Mouse (Mus musculus) testis, adult 2 months (tissue): ENCODE results near the gene Plcd3. TPM values are rescaled to one million over a fixed set of nuclear protein-coding genes. Genes with fewer than 3 reads are reported as not detected.

Experiments
- H3K27ac ChIP-seq: fragments of 200-500 bp; 2 replicates; pipeline ENCODE4 v1.5.1; 2012; ENCODE audit warnings: low read depth, low read length; ENCODE audit not compliant: control insufficient read depth, insufficient read depth
- H3K27me3 ChIP-seq: fragments of 200-500 bp; 2 replicates; pipeline ENCODE4 v1.6.1; 2012; ENCODE audit warnings: mild to moderate bottlenecking, low read length, moderate library complexity; ENCODE audit not compliant: control insufficient read depth, insufficient read depth
- H3K36me3 ChIP-seq: fragments of 200-500 bp; 2 replicates; pipeline ENCODE4 v1.6.1; 2012; ENCODE audit warnings: mild to moderate bottlenecking, low read length; ENCODE audit not compliant: control insufficient read depth, insufficient read depth
- H3K4me1 ChIP-seq: fragments of 200-500 bp; 2 replicates; pipeline ENCODE4 v1.6.1; 2012; ENCODE audit warnings: low read length; ENCODE audit not compliant: control insufficient read depth, insufficient read depth
- H3K4me3 ChIP-seq: fragments of 200-500 bp; 2 replicates; pipeline ENCODE4 v1.5.1; 2012; ENCODE audit warnings: low read depth, mild to moderate bottlenecking, low read length, moderate library complexity, mixed read lengths; ENCODE audit not compliant: control insufficient read depth
- CTCF ChIP-seq: fragments of 200-500 bp; IDR thresholded peaks from 2 replicates; pipeline ENCODE4 v1.5.1; 2012; ENCODE audit warnings: low read depth, mild to moderate bottlenecking, inconsistent platforms, low read length, moderate library complexity; ENCODE audit not compliant: control insufficient read depth, insufficient read depth, insufficient replicate concordance
- POLR2A ChIP-seq: fragments of 200-500 bp; IDR thresholded peaks from 2 replicates; pipeline ENCODE4 v1.6.1; 2012; ENCODE audit warnings: low read depth, mild to moderate bottlenecking, inconsistent platforms, low read length, moderate library complexity; ENCODE audit not compliant: control insufficient read depth
- polyA plus RNA-seq: library from polyadenylated mRNA; depleted of rRNA; stranded (reverse); fragments of >200 nt; gene quantifications from 2 replicates; pipeline ENCODE4 v1.2.3, GENCODE M21; 2012; rRNA removed

Plcd3 gene
- polyA plus RNA-seq, 1 experiment = 5.5 TPM

DNA sequence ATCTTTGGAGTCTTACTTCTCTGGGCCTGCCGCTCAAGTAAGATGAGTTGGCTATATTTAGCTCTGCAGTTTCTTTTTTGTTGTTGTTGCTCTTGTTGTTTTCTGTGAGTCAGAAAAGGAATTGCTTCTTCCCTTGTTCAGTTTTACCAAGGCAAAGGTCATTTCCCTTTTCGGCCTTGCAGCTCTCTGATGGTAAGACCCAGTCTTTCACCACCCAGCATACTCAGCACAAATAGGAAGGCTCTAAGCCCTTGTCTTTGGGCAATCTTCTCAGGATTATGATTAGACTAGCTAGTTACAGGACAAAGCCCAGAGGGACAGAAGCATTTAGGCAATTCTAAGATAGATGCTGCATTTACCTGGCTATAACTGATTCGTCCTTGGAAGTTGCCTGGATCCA is 74.6 kb downstream of the Plcd3 start:
- Histone ChIP-seq H3K4me1 (no peaks in the 10 kb centered on the region; the same call in 1 of the 2 replicates), H3K36me3 (peaks cover 3% of the 10 kb centered on the region; the same call in 1 of the 2 replicates), H3K4me3 (no peak overlapping the region; the same call in 1 of the 2 replicates), H3K27ac (no peak overlapping the region), H3K27me3 (no peaks in the 10 kb centered on the region)
- TF ChIP-seq CTCF = no peak
- no peak for TF ChIP-seq POLR2A

DNA sequence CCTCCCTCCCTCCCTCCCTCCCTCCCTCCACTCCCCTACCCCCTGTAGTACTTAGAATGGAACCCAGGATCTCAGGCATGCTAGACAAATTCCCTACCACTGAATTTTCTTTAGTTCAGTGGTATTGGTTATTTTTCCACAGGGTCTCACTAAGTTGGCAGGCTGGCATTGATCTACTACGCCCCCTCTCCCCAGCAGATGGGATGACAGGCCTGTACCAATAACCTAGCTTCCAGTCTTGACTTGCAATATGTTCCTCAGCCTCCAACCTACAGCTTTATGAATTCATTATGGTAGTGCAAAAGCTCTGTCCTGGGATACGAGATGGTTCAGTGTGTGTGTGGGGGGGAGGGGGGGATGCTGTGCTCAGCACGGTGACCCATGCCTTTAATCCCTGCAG is 77.5 kb downstream of the Plcd3 start:
- H3K4me1 ChIP-seq = no peaks in the 10 kb centered on the region; the same call in 1 of the 2 replicates
- no peaks in the 10 kb centered on the region for H3K27me3 ChIP-seq
- no peak overlapping the region for H3K27ac ChIP-seq
- TF ChIP-seq POLR2A = no peak
- TF ChIP-seq CTCF = no peak
- H3K36me3 ChIP-seq = peaks cover 3% of the 10 kb centered on the region; the same call in 1 of the 2 replicates
- no peak overlapping the region for H3K4me3 ChIP-seq

DNA sequence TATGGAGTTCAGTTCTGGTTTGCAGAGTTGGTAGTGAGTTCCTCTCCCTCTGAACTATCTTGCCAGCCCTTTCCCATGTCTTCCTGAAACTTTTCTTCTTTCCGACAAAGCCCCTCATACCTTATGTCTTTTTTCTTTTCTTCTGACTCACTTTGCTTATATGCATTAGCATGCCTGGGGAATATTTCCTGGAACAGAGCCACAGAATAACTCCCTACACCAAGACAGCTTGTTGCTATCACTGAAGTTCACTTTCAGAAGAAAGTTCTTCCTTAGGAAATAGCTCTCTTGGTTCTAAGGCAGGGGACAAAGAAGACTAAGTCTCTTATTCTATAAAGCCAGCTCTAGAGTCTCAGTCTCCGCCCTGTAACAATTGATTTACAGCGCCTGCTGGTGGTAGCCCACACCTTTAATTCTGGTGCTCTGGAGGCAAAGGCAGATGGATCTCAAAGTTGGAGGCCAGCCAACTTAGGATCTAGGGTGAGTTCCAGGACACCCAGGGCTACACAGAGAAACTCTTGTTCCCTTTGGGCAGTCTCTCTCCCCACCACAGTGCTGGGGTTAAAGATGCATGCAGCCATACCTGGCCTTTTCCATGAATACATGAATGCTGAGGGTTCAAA is 80.6 kb downstream of the Plcd3 start:
- no peak overlapping the region for H3K27ac ChIP-seq
- H3K36me3 ChIP-seq = peaks cover 3% of the 10 kb centered on the region; the same call in 1 of the 2 replicates
- TF ChIP-seq CTCF = no peak
- no peak for TF ChIP-seq POLR2A
- no peaks in the 10 kb centered on the region for H3K27me3 ChIP-seq
- no peak overlapping the region for H3K4me3 ChIP-seq
- H3K4me1 ChIP-seq = peaks cover 6% of the 10 kb centered on the region

Other genes with a start within 250 kb of the Plcd3 start
- gene Eftud2, start 220.7 kb downstream of the Plcd3 start, polyA plus RNA-seq = 72.5 and 83.8 TPM in 2 replicates
- 19.8 and 22.9 TPM in 2 replicates for gene Ccdc103, start 220.5 kb downstream of the Plcd3 start, polyA plus RNA-seq
- 18.7 and 19.2 TPM in 2 replicates for gene Fam187a, start 216.5 kb downstream of the Plcd3 start, polyA plus RNA-seq
- gene Gfap, start 200.7 kb downstream of the Plcd3 start, polyA plus RNA-seq = 0.32 and 0.62 TPM in 2 replicates
- gene Kif18b, start 176.5 kb downstream of the Plcd3 start, polyA plus RNA-seq = 25.9 and 26.7 TPM in 2 replicates
- 0.77 and 0.80 TPM in 2 replicates for gene C1ql1, start 155.0 kb downstream of the Plcd3 start, polyA plus RNA-seq
- 97.3 and 100 TPM in 2 replicates for gene Nmt1, start 73.5 kb downstream of the Plcd3 start, polyA plus RNA-seq
- 24.0 and 26.8 TPM in 2 replicates for gene Dcakd, start 73.3 kb downstream of the Plcd3 start, polyA plus RNA-seq
- gene Acbd4, start within 50 bp of the Plcd3 start, polyA plus RNA-seq = 5.7 and 7.2 TPM in 2 replicates
- gene Hexim1, start 14.6 kb upstream of the Plcd3 start, polyA plus RNA-seq = 5.8 and 6.1 TPM in 2 replicates
- gene Hexim2, start 30.8 kb upstream of the Plcd3 start, polyA plus RNA-seq = 38.8 and 53.8 TPM in 2 replicates
- 18.4 and 21.6 TPM in 2 replicates for gene Fmnl1, start 69.4 kb upstream of the Plcd3 start, polyA plus RNA-seq
- 451 and 466 TPM in 2 replicates for gene 1700023F06Rik, start 106.9 kb upstream of the Plcd3 start, polyA plus RNA-seq
- gene Spata32, start 116.8 kb upstream of the Plcd3 start, polyA plus RNA-seq = 142 and 168 TPM in 2 replicates
- gene Map3k14, start 165.8 kb upstream of the Plcd3 start, polyA plus RNA-seq = 2.4 and 5.2 TPM in 2 replicates